Mouse (Mus musculus): ENCODE measurements around the gene Astn1.

Gene Astn1

DNA sequence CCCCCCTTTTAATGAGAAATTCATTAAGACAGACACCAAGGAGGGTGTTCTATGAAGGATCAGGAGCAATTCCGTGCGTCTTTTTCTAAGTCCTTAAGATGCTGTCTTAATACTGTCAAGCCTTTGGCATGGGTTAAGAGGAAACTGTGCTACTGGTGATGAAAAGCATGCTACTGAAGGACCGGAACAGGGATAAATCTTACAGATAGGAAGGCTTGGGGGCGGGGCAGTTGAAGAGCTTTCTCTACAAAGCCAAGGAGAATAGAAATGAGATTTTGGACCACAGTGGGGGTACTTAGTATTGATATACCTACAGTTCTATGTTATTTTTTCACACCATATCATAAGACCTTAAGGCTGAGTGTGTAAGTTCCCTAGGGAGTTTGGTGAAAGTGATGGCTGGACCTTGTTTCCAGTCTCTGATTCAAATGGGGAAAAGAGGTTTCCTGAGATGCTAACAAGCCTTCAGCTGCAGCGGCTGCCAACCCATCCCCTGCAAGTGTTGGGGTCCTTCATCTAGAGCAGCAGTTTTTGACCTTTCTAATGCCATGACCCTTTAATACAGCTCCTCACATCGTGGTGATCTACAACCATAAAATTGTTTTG is 378.2 kb downstream of the Astn1 start:
- no peak for DNase-seq (ENCODE audit: low spot score)

DNA sequence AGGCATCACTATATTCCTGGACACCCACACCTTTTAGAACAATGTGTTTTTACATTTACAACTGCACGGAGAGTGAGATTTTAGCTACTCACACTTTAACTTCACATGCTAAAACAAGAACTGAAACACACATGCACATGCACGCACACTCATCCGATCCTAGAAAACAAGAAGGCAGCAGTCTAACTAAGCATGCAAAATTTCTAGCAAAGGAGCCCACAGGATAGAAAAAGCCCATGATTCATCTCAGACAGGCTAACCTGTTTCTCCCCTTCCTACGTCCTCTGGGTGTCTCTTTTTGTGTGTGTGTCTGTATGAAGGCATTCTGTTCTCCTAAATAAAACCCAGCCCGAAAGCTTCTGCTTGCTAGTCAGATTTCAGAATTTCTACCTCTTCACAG is 378.9 kb downstream of the Astn1 start:
- DNase-seq (ENCODE audit: low spot score): no peak

Measured in ovary, postnatal 14 days (tissue).